Mouse (Mus musculus): ENCODE data around the gene Adamts17. TPM values are rescaled to one million over a fixed set of nuclear protein-coding genes. Genes with fewer than 3 reads are reported as not detected.

Gene Adamts17
- polyA plus RNA-seq, 1 experiment from 2014 or later: 13.5 TPM

- WGBS: 92% methylated on average over 2 of the region's 2 CpGs
Observed at GRCm38 (mm10) chr7:67062571-67062970, 223.0 kb downstream of the Adamts17 start.

DNA sequence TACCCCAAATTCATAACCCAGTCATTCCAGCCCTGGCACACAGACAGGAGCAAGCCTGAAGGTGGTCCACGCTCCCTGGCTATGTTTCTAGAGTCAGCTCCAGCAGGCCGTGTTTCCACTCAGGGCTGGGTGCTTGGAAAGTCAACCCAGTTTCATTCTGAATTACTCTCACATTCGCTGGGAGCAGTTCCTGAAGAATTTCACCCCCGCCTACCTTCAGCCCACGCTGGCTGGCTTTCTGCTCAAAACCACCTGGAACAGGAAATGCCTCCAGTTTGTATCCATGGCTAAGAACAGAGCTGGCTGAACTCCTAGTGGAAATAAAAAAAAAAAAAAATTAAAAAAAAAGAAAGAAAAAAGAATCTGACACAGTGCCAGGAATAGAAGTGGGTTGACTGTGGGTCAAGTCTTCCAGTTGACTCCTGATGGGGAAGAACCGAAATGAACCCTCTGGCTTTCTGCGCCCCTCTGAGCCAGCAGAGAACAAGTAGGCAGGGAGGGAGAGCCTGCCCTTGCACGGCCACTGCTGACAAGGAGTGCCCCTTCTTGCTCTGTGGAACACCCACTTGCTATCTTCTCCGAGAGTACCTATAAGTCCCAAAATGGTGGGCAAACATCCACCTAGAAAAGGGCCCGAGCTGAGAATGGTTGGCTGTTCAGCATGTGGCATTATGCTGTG, 225.2 kb downstream of the Adamts17 start:
- Histone ChIP-seq H3K9me3 (no peaks in the 10 kb centered on the region), H3K4me1 (peaks cover 21% of the 10 kb centered on the region), H3K27me3 (no peaks in the 10 kb centered on the region), H3K36me3 (no peaks in the 10 kb centered on the region), H3K27ac (peak overlapping the region; percentile 67), H3K9ac (no peak overlapping the region), H3K4me3 (no peak overlapping the region), H3K4me2 (no peak overlapping the region)
- 47% methylated on average over 10 of the region's 10 CpGs for WGBS
- ATAC-seq (ENCODE audit: insufficient number of reproducible peaks, low FRiP score, low TSS enrichment, low read depth): 0 out of 2 replicates have a peak, but pooled peaks have one; percentile 57

More at GRCm38 (mm10) chr7:67062571-67062970, 223.0 kb downstream of the Adamts17 start:
- peaks cover 21% of the 10 kb centered on the region for H3K4me1 ChIP-seq
- no peaks in the 10 kb centered on the region for H3K9me3 ChIP-seq
- H3K4me2 ChIP-seq: no peak overlapping the region
- H3K9ac ChIP-seq: no peak overlapping the region
- no peak for ATAC-seq (ENCODE audit: insufficient number of reproducible peaks, low FRiP score, low TSS enrichment, low read depth)
- no peak overlapping the region for H3K27ac ChIP-seq
- H3K27me3 ChIP-seq: no peaks in the 10 kb centered on the region
- H3K36me3 ChIP-seq: no peaks in the 10 kb centered on the region
- H3K4me3 ChIP-seq: no peak overlapping the region

- Histone ChIP-seq H3K4me3 (no peak overlapping the region), H3K27me3 (no peaks in the 10 kb centered on the region), H3K9me3 (no peaks in the 10 kb centered on the region), H3K9ac (no peak overlapping the region), H3K4me2 (no peak overlapping the region), H3K4me1 (peaks cover 21% of the 10 kb centered on the region), H3K36me3 (no peaks in the 10 kb centered on the region), H3K27ac (peak overlapping the region; percentile 67; the same call in 1 of the 2 replicates)
- ATAC-seq (ENCODE audit: insufficient number of reproducible peaks, low FRiP score, low TSS enrichment, low read depth): no peak
- 89% methylated on average over 4 of the region's 4 CpGs for whole genome bisulfite sequencing
Observed at GRCm38 (mm10) chr7:67065631-67066030, 226.1 kb downstream of the Adamts17 start.

GRCm38 (mm10) chr7:67072015-67072685, 232.6 kb downstream of the Adamts17 start:
- Histone ChIP-seq H3K36me3 (no peaks in the 10 kb centered on the region), H3K9me3 (no peaks in the 10 kb centered on the region), H3K9ac (no peak overlapping the region), H3K4me2 (no peak overlapping the region), H3K27ac (no peak overlapping the region), H3K4me1 (0 out of 2 replicates have a peak, but pooled peaks cover 9% of the 10 kb centered on the region), H3K27me3 (no peaks in the 10 kb centered on the region), H3K4me3 (no peak overlapping the region)
- no peak for ATAC-seq (ENCODE audit: insufficient number of reproducible peaks, low FRiP score, low TSS enrichment, low read depth)
- WGBS: 71% methylated on average over 10 of the region's 10 CpGs

- no peaks in the 10 kb centered on the region for H3K27me3 ChIP-seq
- H3K4me3 ChIP-seq: no peak overlapping the region
- no peaks in the 10 kb centered on the region for H3K9me3 ChIP-seq
- H3K36me3 ChIP-seq: peaks cover 2% of the 10 kb centered on the region; the same call in 1 of the 2 replicates
- H3K4me2 ChIP-seq: no peak overlapping the region
- no peak for ATAC-seq (ENCODE audit: insufficient number of reproducible peaks, low FRiP score, low TSS enrichment, low read depth)
- peaks cover 5% of the 10 kb centered on the region; the same call in 1 of the 2 replicates for H3K4me1 ChIP-seq
- WGBS: 93% methylated on average over 10 of the region's 10 CpGs
- H3K27ac ChIP-seq: no peak overlapping the region
- H3K9ac ChIP-seq: no peak overlapping the region
Observed at GRCm38 (mm10) chr7:67082751-67083150, 243.2 kb downstream of the Adamts17 start.

DNA sequence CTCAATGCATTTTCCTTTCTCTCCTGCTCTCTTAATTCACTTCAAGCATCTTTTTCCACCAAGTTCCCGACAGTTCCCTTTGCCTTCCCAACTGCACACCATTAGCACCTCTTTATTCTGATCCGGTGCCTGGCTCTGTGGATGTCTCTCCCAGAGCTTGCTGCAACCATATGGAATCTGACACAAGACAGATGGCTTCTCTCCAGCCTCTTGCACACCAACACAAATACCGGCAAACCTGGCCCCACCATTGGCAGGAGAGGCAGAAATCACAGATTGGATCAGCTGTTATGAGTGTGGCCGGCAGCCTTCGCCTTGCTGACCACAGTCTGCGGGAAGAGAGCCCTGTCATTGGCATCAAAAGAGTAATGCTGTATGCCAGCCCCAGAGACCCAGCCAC, 248.2 kb downstream of the Adamts17 start:
- Histone ChIP-seq H3K4me3 (no peak overlapping the region), H3K9me3 (no peaks in the 10 kb centered on the region), H3K27ac (peak overlapping the region; percentile 75), H3K4me1 (peaks cover 8% of the 10 kb centered on the region; the same call in 1 of the 2 replicates), H3K36me3 (no peaks in the 10 kb centered on the region), H3K4me2 (no peak overlapping the region), H3K9ac (no peak overlapping the region), H3K27me3 (no peaks in the 10 kb centered on the region)
- peak; percentile 77 for ATAC-seq (ENCODE audit: insufficient number of reproducible peaks, low FRiP score, low TSS enrichment, low read depth)
- WGBS: 35% methylated on average over 6 of the region's 6 CpGs

- Histone ChIP-seq H3K36me3 (no peaks in the 10 kb centered on the region), H3K9ac (no peak overlapping the region), H3K4me1 (peaks cover 24% of the 10 kb centered on the region), H3K4me2 (no peak overlapping the region), H3K9me3 (no peaks in the 10 kb centered on the region), H3K27me3 (no peaks in the 10 kb centered on the region), H3K4me3 (no peak overlapping the region), H3K27ac (no peak overlapping the region)
- no peak for ATAC-seq (ENCODE audit: insufficient number of reproducible peaks, low FRiP score, low TSS enrichment, low read depth)
- WGBS: 82% methylated on average over 2 of the region's 2 CpGs
Observed at GRCm38 (mm10) chr7:67097096-67097495, 257.6 kb downstream of the Adamts17 start.

GRCm38 (mm10) chr7:67101418-67101973, 262.0 kb downstream of the Adamts17 start:
- 27% methylated on average over 3 of the region's 3 CpGs for WGBS
- Histone ChIP-seq H3K9ac (no peak overlapping the region), H3K4me2 (no peak overlapping the region), H3K4me3 (no peak overlapping the region), H3K4me1 (peaks cover 23% of the 10 kb centered on the region), H3K9me3 (no peaks in the 10 kb centered on the region), H3K27me3 (no peaks in the 10 kb centered on the region), H3K36me3 (no peaks in the 10 kb centered on the region), H3K27ac (peak overlapping the region; percentile 68; the same call in 1 of the 2 replicates)
- ATAC-seq (ENCODE audit: insufficient number of reproducible peaks, low FRiP score, low TSS enrichment, low read depth): 0 out of 2 replicates have a peak, but pooled peaks have one; percentile 62

DNA sequence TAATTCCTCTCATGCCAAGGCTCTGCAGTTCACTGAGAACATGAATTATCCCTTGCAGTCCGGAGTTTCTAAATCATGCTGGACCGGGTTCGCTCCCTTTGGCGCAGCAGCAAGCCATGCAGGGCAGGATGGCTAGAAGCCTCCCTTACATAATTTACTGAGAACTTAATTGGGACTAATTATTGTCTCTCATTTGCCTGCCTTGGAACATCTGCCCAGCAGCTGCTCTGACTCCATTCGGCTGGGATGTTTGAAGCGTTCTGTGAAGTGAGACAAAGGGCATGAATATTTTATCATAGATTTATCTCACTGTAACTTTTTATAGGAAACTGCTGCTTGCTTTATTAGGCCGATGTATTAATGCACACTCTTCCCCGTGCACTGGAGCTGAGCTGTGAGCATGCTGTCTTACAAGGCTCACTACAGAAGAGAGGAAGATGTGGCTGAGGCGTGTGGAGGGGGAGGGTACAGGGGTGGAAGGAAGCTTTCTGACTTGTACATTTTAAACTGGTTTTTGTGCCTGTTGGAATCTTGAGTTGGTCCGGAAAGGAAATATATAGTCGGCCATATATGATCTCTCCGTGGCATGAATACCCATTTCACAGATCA, 271.1 kb downstream of the Adamts17 start:
- Histone ChIP-seq H3K9me3 (no peaks in the 10 kb centered on the region), H3K4me3 (no peak overlapping the region), H3K27ac (no peak overlapping the region), H3K27me3 (no peaks in the 10 kb centered on the region), H3K9ac (no peak overlapping the region), H3K36me3 (no peaks in the 10 kb centered on the region), H3K4me1 (peaks cover 39% of the 10 kb centered on the region), H3K4me2 (no peak overlapping the region)
- ATAC-seq (ENCODE audit: insufficient number of reproducible peaks, low FRiP score, low TSS enrichment, low read depth): no peak
- 55% methylated on average over 12 of the region's 12 CpGs for WGBS

GRCm38 (mm10) chr7:67112495-67113216, 273.1 kb downstream of the Adamts17 start:
- Histone ChIP-seq H3K9ac (no peak overlapping the region), H3K36me3 (no peaks in the 10 kb centered on the region), H3K27me3 (no peaks in the 10 kb centered on the region), H3K4me1 (peaks cover 39% of the 10 kb centered on the region), H3K27ac (peak overlapping the region; percentile 69), H3K4me3 (no peak overlapping the region), H3K9me3 (no peaks in the 10 kb centered on the region), H3K4me2 (no peak overlapping the region)
- 35% methylated on average over 14 of the region's 14 CpGs for WGBS
- peak; percentile 46 for ATAC-seq (ENCODE audit: insufficient number of reproducible peaks, low FRiP score, low TSS enrichment, low read depth)

DNA sequence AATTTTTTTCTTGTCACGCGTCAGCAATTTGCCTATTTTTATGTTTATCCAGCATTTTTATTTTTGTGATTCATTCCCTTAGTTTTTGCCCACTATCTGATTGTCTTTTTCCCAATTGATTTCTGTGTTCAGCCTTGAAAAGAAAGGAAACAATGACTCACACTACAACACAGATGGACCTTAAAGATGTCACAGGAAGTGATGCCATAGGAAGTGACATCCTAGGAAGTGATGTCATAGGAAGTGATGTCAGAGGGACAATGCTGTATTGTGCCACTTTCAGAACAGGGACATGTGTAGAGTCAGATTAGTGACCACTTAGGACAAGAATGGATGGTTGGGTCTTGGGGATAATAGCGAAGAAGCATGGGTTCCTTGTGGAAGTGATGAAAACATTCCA, 274.5 kb downstream of the Adamts17 start:
- H3K27me3 ChIP-seq: no peaks in the 10 kb centered on the region
- H3K4me2 ChIP-seq: no peak overlapping the region
- ATAC-seq (ENCODE audit: insufficient number of reproducible peaks, low FRiP score, low TSS enrichment, low read depth): no peak
- H3K9ac ChIP-seq: no peak overlapping the region
- no peak overlapping the region for H3K27ac ChIP-seq
- H3K9me3 ChIP-seq: no peaks in the 10 kb centered on the region
- no peak overlapping the region for H3K4me3 ChIP-seq
- peaks cover 39% of the 10 kb centered on the region for H3K4me1 ChIP-seq
- 91% methylated on average over 3 of the region's 3 CpGs for WGBS
- H3K36me3 ChIP-seq: no peaks in the 10 kb centered on the region
